Mouse (Mus musculus) MEL (cell line): Measurements from ENCODE around the gene Ccdc88c. TPM values are rescaled to one million over a fixed set of nuclear protein-coding genes. Genes with fewer than 3 reads are reported as not detected.
A peak's percentile ranks its signal among the peaks of the same experiment; 100 is the strongest.

Experiments
- DNase-seq: peaks from one replicate; pipeline ENCODE4 v3.0.0; 2011; ENCODE audit warnings: low read depth, low spot score
- H3K27ac ChIP-seq: 2 replicates; pipeline ENCODE4 v1.5.1; 2012; ENCODE audit warnings: low read depth, mild to moderate bottlenecking, control low read depth, low read length, moderate library complexity; ENCODE audit not compliant: control insufficient read depth
- H3K27me3 ChIP-seq, 2 experiments: fragments of 150-350 bp in 1 of 2; sonication (generic) in 1 of 2; 2 replicates each; pipeline ENCODE4 v1.6.1; 2012; ENCODE audit warnings: low read length in 2 of 2, mild to moderate bottlenecking in 2 of 2, improper control_type of control experiment in 1 of 2, moderate library complexity in 1 of 2; ENCODE audit not compliant: insufficient read depth in 2 of 2, control insufficient read depth in 1 of 2
- H3K36me3 ChIP-seq, 2 experiments: 2 replicates each; pipeline ENCODE4 v1.6.1; 2012 to 2014; ENCODE audit warnings: low read length in 2 of 2, improper control_type of control experiment in 1 of 2, inconsistent platforms in 1 of 2, mild to moderate bottlenecking in 1 of 2; ENCODE audit not compliant: insufficient read depth in 2 of 2, control insufficient read depth in 1 of 2
- H3K4me1 ChIP-seq, 2 experiments: fragments of 150-350 bp in 1 of 2; sonication (generic) in 1 of 2; 2 replicates each; pipeline ENCODE4 v1.6.1; 2012; ENCODE audit warnings: low read length in 2 of 2, improper control_type of control experiment in 1 of 2, mild to moderate bottlenecking in 1 of 2; ENCODE audit not compliant: insufficient read depth in 2 of 2, control insufficient read depth in 1 of 2
- H3K4me3 ChIP-seq, 2 experiments: fragments of 150-350 bp in 1 of 2; sonication (generic) in 1 of 2; 2 replicates each; pipeline ENCODE4 v1.5.1; 2012; ENCODE audit warnings: low read depth in 2 of 2, low read length in 2 of 2, mild to moderate bottlenecking in 2 of 2, moderate library complexity in 2 of 2, control low read depth in 1 of 2, improper control_type of control experiment in 1 of 2; ENCODE audit not compliant: control insufficient read depth in 1 of 2, insufficient read depth in 1 of 2
- H3K79me2 ChIP-seq: 2 replicates; pipeline ENCODE4 v1.6.1; 2012; ENCODE audit warnings: mild to moderate bottlenecking, low read length, moderate library complexity; ENCODE audit not compliant: control insufficient read depth, poor library complexity, insufficient read depth
- H3K9ac ChIP-seq: 2 replicates; pipeline ENCODE4 v1.6.1; 2012; ENCODE audit warnings: low read depth, mild to moderate bottlenecking, control low read depth, low read length, moderate library complexity; ENCODE audit not compliant: control insufficient read depth, poor library complexity, severe bottlenecking
- H3K9me3 ChIP-seq: fragments of 150-350 bp; sonication (generic); replicated peaks from 2 replicates; pipeline ENCODE4 v1.6.1; 2012; ENCODE audit warnings: mild to moderate bottlenecking, low read length, improper control_type of control experiment, moderate library complexity; ENCODE audit not compliant: insufficient read depth
- BHLHE40 ChIP-seq: IDR thresholded peaks from 2 replicates; pipeline ENCODE4 v1.6.1; 2012; ENCODE audit warnings: low read depth, mild to moderate bottlenecking, inconsistent platforms, low read length, improper control_type of control experiment, borderline replicate concordance
- CTCF ChIP-seq, 3 experiments: IDR thresholded peaks in 2 of 3; conservative IDR thresholded peaks in 1 of 3; 2 replicates each; pipeline ENCODE4 v1.5.1; 2011 to 2012; ENCODE audit warnings: low read length in 3 of 3, low read depth in 2 of 3, mild to moderate bottlenecking in 2 of 3, improper control_type of control experiment in 1 of 3, inconsistent platforms in 1 of 3, mixed read lengths in 1 of 3, moderate library complexity in 1 of 3; ENCODE audit not compliant: control insufficient read depth in 1 of 3, insufficient read depth in 1 of 3, poor library complexity in 1 of 3, severe bottlenecking in 1 of 3
- E2F4 ChIP-seq: IDR thresholded peaks from 2 replicates; pipeline ENCODE4 v1.6.1; 2011; ENCODE audit warnings: low read depth, low read length, improper control_type of control experiment, borderline replicate concordance
- EP300 ChIP-seq, 2 experiments: IDR thresholded peaks; 2 replicates each; pipeline ENCODE4 v1.6.1; 2011; ENCODE audit warnings: improper control_type of control experiment in 2 of 2, low read length in 2 of 2, low read depth in 1 of 2, mild to moderate bottlenecking in 1 of 2
- ETS1 ChIP-seq: IDR thresholded peaks from 2 replicates; pipeline ENCODE4 v1.6.1; 2012; ENCODE audit warnings: low read depth, mild to moderate bottlenecking, inconsistent platforms, low read length, improper control_type of control experiment, moderate library complexity
- GABPA ChIP-seq: IDR thresholded peaks from 2 replicates; pipeline ENCODE4 v1.6.1; 2012; ENCODE audit warnings: low read depth, mild to moderate bottlenecking, inconsistent platforms, low read length, improper control_type of control experiment, moderate library complexity
- GATA1 ChIP-seq: IDR thresholded peaks from 2 replicates; pipeline ENCODE4 v1.6.1; 2011; ENCODE audit warnings: low read depth, low read length, improper control_type of control experiment
- HCFC1 ChIP-seq: IDR thresholded peaks from 2 replicates; pipeline ENCODE4 v1.6.1; 2012; ENCODE audit warnings: low read depth, mild to moderate bottlenecking, inconsistent platforms, low read length, improper control_type of control experiment, moderate library complexity
- KAT2A ChIP-seq: conservative IDR thresholded peaks from 2 replicates; pipeline ENCODE4 v1.6.1; 2012; ENCODE audit warnings: low read depth, low read length, improper control_type of control experiment, inconsistent platforms
- MAFK ChIP-seq: IDR thresholded peaks from 2 replicates; pipeline ENCODE4 v1.6.1; 2011; ENCODE audit warnings: low read depth, mild to moderate bottlenecking, low read length, improper control_type of control experiment, borderline replicate concordance
- MAX ChIP-seq: IDR thresholded peaks from 2 replicates; pipeline ENCODE4 v1.6.1; 2011; ENCODE audit warnings: low read length, improper control_type of control experiment
- MAZ ChIP-seq: IDR thresholded peaks from 2 replicates; pipeline ENCODE4 v1.6.1; 2012; ENCODE audit warnings: low read depth, mild to moderate bottlenecking, inconsistent platforms, low read length, improper control_type of control experiment
- MEF2A ChIP-seq: IDR thresholded peaks from 2 replicates; pipeline ENCODE4 v1.6.1; 2014; ENCODE audit warnings: low read depth, mild to moderate bottlenecking, inconsistent platforms, low read length, improper control_type of control experiment; ENCODE audit not compliant: poor library complexity, insufficient replicate concordance, severe bottlenecking; ENCODE audit errors: extremely low read depth
- MYC ChIP-seq: IDR thresholded peaks from 2 replicates; pipeline ENCODE4 v1.6.1; 2011; ENCODE audit warnings: low read depth, mild to moderate bottlenecking, low read length, improper control_type of control experiment, moderate library complexity
- NELFE ChIP-seq: IDR thresholded peaks from 2 replicates; pipeline ENCODE4 v1.6.1; 2011; ENCODE audit warnings: low read depth, low read length, improper control_type of control experiment
- NRF1 ChIP-seq: IDR thresholded peaks from 2 replicates; pipeline ENCODE4 v1.6.1; 2014; ENCODE audit warnings: low read depth, mild to moderate bottlenecking, inconsistent platforms, low read length, improper control_type of control experiment, moderate library complexity; ENCODE audit not compliant: poor library complexity, insufficient read depth, severe bottlenecking
- POLR2A ChIP-seq, 2 experiments: IDR thresholded peaks; 2 replicates each; pipeline ENCODE4 v1.6.1; 2011 to 2012; ENCODE audit warnings: low read length in 2 of 2, mild to moderate bottlenecking in 2 of 2, control low read depth in 1 of 2, improper control_type of control experiment in 1 of 2, low read depth in 1 of 2, moderate library complexity in 1 of 2; ENCODE audit not compliant: control insufficient read depth in 1 of 2, insufficient read depth in 1 of 2, poor library complexity in 1 of 2
- POLR2AphosphoS2 ChIP-seq: IDR thresholded peaks from 2 replicates; pipeline ENCODE4 v1.6.1; 2011; ENCODE audit warnings: low read length, improper control_type of control experiment
- POLR2AphosphoS5 ChIP-seq: IDR thresholded peaks from 2 replicates; pipeline ENCODE4 v1.6.1; 2012; ENCODE audit warnings: low read depth, borderline replicate concordance, mild to moderate bottlenecking, inconsistent platforms, low read length, moderate library complexity, mixed read lengths
- RAD21 ChIP-seq: IDR thresholded peaks from 2 replicates; pipeline ENCODE4 v1.6.1; 2011; ENCODE audit warnings: mild to moderate bottlenecking, low read depth, low read length, improper control_type of control experiment
- SIN3A ChIP-seq: IDR thresholded peaks from 2 replicates; pipeline ENCODE4 v1.6.1; 2012; ENCODE audit warnings: low read length, improper control_type of control experiment, inconsistent platforms
- SMC3 ChIP-seq: IDR thresholded peaks from 2 replicates; pipeline ENCODE4 v1.6.1; 2011; ENCODE audit warnings: low read depth, low read length, improper control_type of control experiment
- TBP ChIP-seq: IDR thresholded peaks from 2 replicates; pipeline ENCODE4 v1.8.0; 2011; ENCODE audit warnings: low read depth, low read length, improper control_type of control experiment
- UBTF ChIP-seq: IDR thresholded peaks from 2 replicates; pipeline ENCODE4 v1.6.1; 2012; ENCODE audit warnings: low read depth, mild to moderate bottlenecking, inconsistent platforms, low read length, improper control_type of control experiment, moderate library complexity, borderline replicate concordance; ENCODE audit not compliant: insufficient read depth
- USF1 ChIP-seq: IDR thresholded peaks from 2 replicates; pipeline ENCODE4 v1.6.1; 2014; ENCODE audit warnings: low read depth, mild to moderate bottlenecking, inconsistent platforms, low read length, improper control_type of control experiment, moderate library complexity
- ZC3H11A ChIP-seq: IDR thresholded peaks from 2 replicates; pipeline ENCODE4 v1.6.1; 2012; ENCODE audit warnings: low read depth, mild to moderate bottlenecking, inconsistent platforms, low read length, improper control_type of control experiment
- ZMIZ1 ChIP-seq: IDR thresholded peaks from 2 replicates; pipeline ENCODE4 v1.6.1; 2012; ENCODE audit warnings: low read depth, mild to moderate bottlenecking, inconsistent platforms, low read length, improper control_type of control experiment, moderate library complexity
- ZNF384 ChIP-seq: IDR thresholded peaks from 2 replicates; pipeline ENCODE4 v1.6.1; 2012; ENCODE audit warnings: low read depth, mild to moderate bottlenecking, inconsistent platforms, low read length, improper control_type of control experiment
- polyA plus RNA-seq, 2 experiments: library from polyadenylated mRNA; stranded (reverse) in 1 of 2; unstranded in 1 of 2; fragments of >175 nt in 1 of 2; fragments of >200 nt in 1 of 2; gene quantifications; 2 replicates each; pipeline versions ENCODE4 v1.2.1 to v1.2.4; 2012; ENCODE audit warnings: low replicate concordance in 2 of 2, low read depth in 1 of 2; ENCODE audit not compliant: insufficient read length in 2 of 2, insufficient read depth in 1 of 2, missing spikeins in 1 of 2
- total RNA-seq: library from RNA; depleted of rRNA; stranded (reverse); fragments of 300-350 nt; gene quantifications from 2 replicates; pipeline ENCODE4 v1.2.3, GENCODE M21; 2012

The Ccdc88c gene
- total and polyA plus RNA-seq, 3 experiments, result 8.7 to 15.3 TPM; not detected in 1

DNA sequence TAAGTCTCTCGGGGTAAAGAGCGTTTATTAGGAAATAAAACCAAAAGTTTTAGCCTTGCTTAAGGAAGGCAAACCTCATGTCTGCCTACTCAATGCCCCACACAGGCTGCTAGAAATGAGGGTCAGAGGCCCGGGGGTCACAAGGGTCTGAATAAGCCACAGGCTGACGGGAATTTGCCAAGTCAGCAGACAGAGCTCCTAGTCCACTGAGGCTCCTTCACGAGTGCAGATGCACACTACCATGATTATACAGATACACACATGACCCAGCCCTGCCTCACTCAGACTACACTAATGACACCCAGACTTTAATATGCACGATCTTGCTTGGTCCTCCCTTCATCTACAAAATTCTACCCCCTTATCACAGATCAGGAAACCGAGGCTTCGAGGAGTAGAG lies 4.0 kb downstream of the Ccdc88c start:
- TF ChIP-seq MAZ (no peak), GABPA (no peak), RAD21 (no peak), SMC3 (no peak), ETS1 (no peak), HCFC1 (no peak), TBP (no peak), GATA1 (no peak), MEF2A (no peak), USF1 (no peak), CTCF (IDR thresholded peaks at IDR 0.05 in 2 of 3, conservative IDR thresholded peaks at IDR 0.05 in 1 of 3; ENCODE audit: control insufficient read depth in 1 of 3, insufficient read depth in 1 of 3, low read depth in 2 of 3, low read length in 3 of 3, poor library complexity in 1 of 3, severe bottlenecking in 1 of 3) (no peak), MYC (no peak), MAX (no peak), ZMIZ1 (no peak), UBTF (no peak), SIN3A (no peak), NELFE (no peak), POLR2AphosphoS2 (no peak), NRF1 (no peak), KAT2A (no peak)
- TF ChIP-seq, all 39 proteins: peak for 0
- no peak for DNase-seq
- no peaks in the 10 kb centered on the region for H3K9me3 ChIP-seq
- H3K4me3 ChIP-seq, result no peak overlapping the region
- no peaks in the 10 kb centered on the region for H3K27me3 ChIP-seq
- peak overlapping the region; percentile 67 for H3K27ac ChIP-seq
- H3K79me2 ChIP-seq, result peaks cover 24% of the 10 kb centered on the region
- H3K36me3 ChIP-seq, result peaks cover 0 to 25% of the 10 kb centered on the region in 2 experiments; a peak in 3 of 4 replicates
- H3K4me1 ChIP-seq, result peaks cover 11 to 33% of the 10 kb centered on the region in 2 experiments; a peak in 3 of 4 replicates
- no peak overlapping the region for H3K9ac ChIP-seq

DNA sequence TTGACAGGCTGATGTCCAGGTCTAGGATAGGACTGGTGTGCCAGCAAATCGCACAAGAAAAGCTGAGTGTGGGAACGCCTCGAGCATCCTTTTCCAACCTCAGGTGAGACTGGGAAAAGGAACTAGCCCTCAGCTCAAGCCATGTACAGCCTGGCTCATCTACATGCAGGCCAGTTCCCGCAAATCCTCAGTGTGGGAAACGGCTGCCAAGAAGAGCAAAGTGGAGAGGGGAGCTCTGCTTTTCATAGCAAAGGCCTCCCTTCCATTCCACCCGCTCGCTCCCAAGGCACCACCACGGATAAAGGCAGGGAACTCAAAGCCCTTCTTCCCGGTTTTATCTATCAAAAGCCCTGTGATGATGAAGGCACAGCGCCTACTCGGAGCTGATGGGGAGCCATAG lies 5.7 kb downstream of the Ccdc88c start:
- no peak for DNase-seq
- Histone ChIP-seq H3K36me3 (peaks cover 0 to 30% of the 10 kb centered on the region in 2 experiments; a peak in 3 of 4 replicates), H3K4me1 (peaks cover 16 to 35% of the 10 kb centered on the region in 2 experiments), H3K9ac (no peak overlapping the region), H3K79me2 (peaks cover 20% of the 10 kb centered on the region), H3K4me3 (no peak overlapping the region), H3K27me3 (no peaks in the 10 kb centered on the region), H3K9me3 (no peaks in the 10 kb centered on the region), H3K27ac (no peak overlapping the region)
- TF ChIP-seq NRF1, result no peak
- no peak for TF ChIP-seq E2F4
- no peak for TF ChIP-seq RAD21
- TF ChIP-seq KAT2A, result no peak
- TF ChIP-seq GABPA, result no peak
- TF ChIP-seq HCFC1, result no peak
- no peak for TF ChIP-seq ZC3H11A
- TF ChIP-seq EP300 (IDR thresholded peaks at IDR 0.05; ENCODE audit: low read depth in 1 of 2, low read length in 2 of 2), result no peak
- TF ChIP-seq POLR2AphosphoS5, result no peak
- TF ChIP-seq POLR2A (IDR thresholded peaks at IDR 0.05; ENCODE audit: control insufficient read depth in 1 of 2, insufficient read depth in 1 of 2, low read depth in 1 of 2, low read length in 2 of 2, poor library complexity in 1 of 2), result no peak
- no peak for TF ChIP-seq CTCF (IDR thresholded peaks at IDR 0.05 in 2 of 3, conservative IDR thresholded peaks at IDR 0.05 in 1 of 3; ENCODE audit: control insufficient read depth in 1 of 3, insufficient read depth in 1 of 3, low read depth in 2 of 3, low read length in 3 of 3, poor library complexity in 1 of 3, severe bottlenecking in 1 of 3)
- no peak for TF ChIP-seq BHLHE40
- TF ChIP-seq TBP, result no peak
- no peak for TF ChIP-seq ZNF384
- TF ChIP-seq MEF2A, result no peak
- no peak for TF ChIP-seq USF1
- TF ChIP-seq MAFK, result no peak
